Mouse (Mus musculus) heart, postnatal 0 days (tissue): ENCODE results near the gene Ppp1r14a.

ENCODE experiments used
- CTCF ChIP-seq: IDR thresholded peaks from 2 replicates; pipeline ENCODE4 v1.5.1; 2016; ENCODE audit warnings: antibody characterized with exemption, control low read depth, low read depth
- EP300 ChIP-seq: IDR thresholded peaks from 2 replicates; pipeline ENCODE4 v1.6.1; 2016; ENCODE audit warnings: antibody characterized with exemption, low read depth

DNA sequence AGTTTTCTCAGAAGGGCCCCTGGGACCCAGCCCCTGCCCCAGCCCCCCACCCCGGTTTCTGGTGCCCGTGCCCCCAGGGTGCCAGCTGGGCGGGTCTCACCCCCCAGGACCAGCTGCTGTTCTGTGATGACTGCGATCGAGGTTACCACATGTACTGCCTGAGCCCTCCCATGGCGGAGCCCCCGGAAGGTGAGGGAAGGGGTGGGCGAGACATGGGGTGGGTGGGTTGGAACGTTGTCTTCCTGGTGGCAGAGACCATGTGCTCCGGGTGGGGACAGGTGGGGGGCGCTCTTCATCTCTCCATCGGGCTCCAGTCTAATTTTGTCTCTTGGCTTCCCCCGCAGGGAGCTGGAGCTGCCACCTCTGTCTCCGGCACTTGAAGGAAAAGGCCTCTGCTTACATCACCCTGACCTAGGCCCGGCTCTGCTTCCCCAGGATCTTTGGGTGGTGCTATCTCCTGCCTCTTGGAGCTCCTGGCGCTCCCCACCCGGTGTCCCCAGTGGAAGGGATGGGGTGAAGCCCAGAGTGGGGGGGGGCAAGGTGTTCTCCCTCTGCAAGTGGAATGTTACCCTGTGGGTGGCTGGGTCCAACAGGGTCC is 27.1 kb downstream of the Ppp1r14a start:
- TF ChIP-seq CTCF = no peak
- no peak for TF ChIP-seq EP300
